Mouse (Mus musculus) cortical plate, adult 2 months (tissue): Measurements from ENCODE around the gene Kctd6.

Source experiments
- CTCF ChIP-seq: fragments of 200-500 bp; IDR thresholded peaks from 2 replicates; pipeline ENCODE4 v1.5.1; 2011; ENCODE audit warnings: mild to moderate bottlenecking, control low read depth, low read length; ENCODE audit not compliant: insufficient read depth; ENCODE audit errors: extremely low read depth
- POLR2A ChIP-seq: fragments of 200-500 bp; IDR thresholded peaks from 2 replicates; pipeline ENCODE4 v1.6.1; 2011; ENCODE audit warnings: mild to moderate bottlenecking, low read length, control low read depth; ENCODE audit not compliant: insufficient read depth; ENCODE audit errors: extremely low read depth

DNA sequence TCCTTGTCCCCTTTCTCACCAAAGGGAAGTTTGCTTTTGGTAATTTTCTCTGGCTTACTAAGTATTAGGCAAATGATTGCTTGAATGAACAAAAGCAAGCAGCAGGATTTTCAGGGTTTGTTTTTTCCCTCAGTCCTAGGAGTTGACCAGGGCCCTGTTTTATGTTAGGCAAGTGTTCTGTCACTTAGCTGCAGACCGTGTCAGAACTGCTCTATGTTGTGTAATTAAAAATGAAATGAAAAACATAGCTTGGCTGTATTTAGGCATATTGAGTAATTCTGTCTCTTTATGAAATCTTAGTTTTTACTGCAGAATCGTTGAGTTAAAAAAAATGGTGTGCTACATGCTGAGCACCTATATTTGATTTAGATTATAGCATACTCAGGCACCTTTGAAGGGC lies 10.9 kb downstream of the Kctd6 start:
- TF ChIP-seq CTCF: no peak
- no peak for TF ChIP-seq POLR2A
